Mouse (Mus musculus): ENCODE measurements around the gene Lrfn3. TPM values are rescaled to one million over a fixed set of nuclear protein-coding genes. Genes with fewer than 3 reads are reported as not detected.
A peak's percentile ranks its signal among the peaks of the same experiment; 100 is the strongest.

Gene Lrfn3
- polyA plus RNA-seq, 2 experiments: 0.79 to 1.4 TPM

- H3K4me3 ChIP-seq (ENCODE audit: insufficient read depth in 1 of 2, low read depth in 2 of 2, low read length in 2 of 2): no peak overlapping the region
Measured at GRCm38 (mm10) chr7:30334563-30334962, 28.0 kb downstream of the Lrfn3 start.

GRCm38 (mm10) chr7:30333436-30333835 lies 29.1 kb downstream of the Lrfn3 start:
- 42% methylated on average over 4 of the region's 4 CpGs for WGBS (ENCODE audit: insufficient replicate concordance)

More at GRCm38 (mm10) chr7:30334563-30334962, 28.0 kb downstream of the Lrfn3 start:
- ATAC-seq (ENCODE audit: insufficient read depth) (no peak), DNase-seq (ENCODE audit: low read depth in 3 of 3, low spot score in 3 of 3) (no peak)
- H3K36me3 ChIP-seq (replicated peaks; ENCODE audit: control insufficient read depth, insufficient read depth, low read depth): no peaks in the 10 kb centered on the region
- no peak overlapping the region for H3K27ac ChIP-seq
- H3K9ac ChIP-seq (replicated peaks): no peak overlapping the region
- WGBS (ENCODE audit: insufficient replicate concordance): 50% methylated on average over 5 of the region's 5 CpGs
- H3K4me1 ChIP-seq (replicated peaks; ENCODE audit: control insufficient read depth in 2 of 2, insufficient read depth in 2 of 2, low read length in 1 of 2): peaks cover 0 to 4% of the 10 kb centered on the region in 2 experiments; a peak in 1 of 4 replicates
- no peak for TF ChIP-seq CTCF (IDR thresholded peaks at IDR 0.05; ENCODE audit: low read depth)
- TF ChIP-seq EP300 (IDR thresholded peaks at IDR 0.05; ENCODE audit: low read depth): no peak
- H3K4me2 ChIP-seq (ENCODE audit: low read depth): no peak overlapping the region
- H3K27me3 ChIP-seq (ENCODE audit: control insufficient read depth, insufficient read depth, low read length): no peaks in the 10 kb centered on the region; the same call in 1 of the 2 replicates
- no peaks in the 10 kb centered on the region for H3K9me3 ChIP-seq (ENCODE audit: control insufficient read depth, low read length)

GRCm38 (mm10) chr7:30332622-30333259 lies 29.8 kb downstream of the Lrfn3 start:
- Histone ChIP-seq H3K9ac (replicated peaks) (no peak overlapping the region), H3K9me3 (ENCODE audit: control insufficient read depth, low read length) (no peaks in the 10 kb centered on the region), H3K27ac (no peak overlapping the region), H3K36me3 (replicated peaks; ENCODE audit: control insufficient read depth, insufficient read depth, low read depth) (no peaks in the 10 kb centered on the region), H3K4me2 (ENCODE audit: low read depth) (no peak overlapping the region), H3K27me3 (ENCODE audit: control insufficient read depth, insufficient read depth, low read length) (no peaks in the 10 kb centered on the region; the same call in 1 of the 2 replicates), H3K4me1 (replicated peaks; ENCODE audit: control insufficient read depth in 2 of 2, insufficient read depth in 2 of 2, low read length in 1 of 2) (peaks cover 0 to 4% of the 10 kb centered on the region in 2 experiments; a peak in 1 of 4 replicates), H3K4me3 (ENCODE audit: insufficient read depth in 1 of 2, low read depth in 2 of 2, low read length in 2 of 2) (no peak overlapping the region)
- 42% methylated on average over 18 of the region's 18 CpGs for WGBS (ENCODE audit: insufficient replicate concordance)
- no peak for ATAC-seq (ENCODE audit: insufficient read depth)
- no peak for TF ChIP-seq EP300 (IDR thresholded peaks at IDR 0.05; ENCODE audit: low read depth)
- TF ChIP-seq CTCF (IDR thresholded peaks at IDR 0.05; ENCODE audit: low read depth): no peak
- no peak for DNase-seq (ENCODE audit: low read depth in 3 of 3, low spot score in 3 of 3)

More at GRCm38 (mm10) chr7:30333436-30333835, 29.1 kb downstream of the Lrfn3 start:
- Histone ChIP-seq H3K9me3 (ENCODE audit: control insufficient read depth, low read length) (no peaks in the 10 kb centered on the region), H3K9ac (replicated peaks) (no peak overlapping the region), H3K36me3 (replicated peaks; ENCODE audit: control insufficient read depth, insufficient read depth, low read depth) (no peaks in the 10 kb centered on the region), H3K4me2 (ENCODE audit: low read depth) (no peak overlapping the region), H3K4me1 (replicated peaks; ENCODE audit: control insufficient read depth in 2 of 2, insufficient read depth in 2 of 2, low read length in 1 of 2) (peaks cover 0 to 4% of the 10 kb centered on the region in 2 experiments; a peak in 1 of 4 replicates), H3K27me3 (ENCODE audit: control insufficient read depth, insufficient read depth, low read length) (no peaks in the 10 kb centered on the region; the same call in 1 of the 2 replicates), H3K4me3 (ENCODE audit: insufficient read depth in 1 of 2, low read depth in 2 of 2, low read length in 2 of 2) (no peak overlapping the region), H3K27ac (no peak overlapping the region)
- TF ChIP-seq CTCF (IDR thresholded peaks at IDR 0.05; ENCODE audit: low read depth) (no peak), EP300 (IDR thresholded peaks at IDR 0.05; ENCODE audit: low read depth) (no peak)
- ATAC-seq (ENCODE audit: insufficient read depth) (no peak), DNase-seq (ENCODE audit: low read depth in 3 of 3, low spot score in 3 of 3) (no peak)

- TF ChIP-seq CTCF (IDR thresholded peaks at IDR 0.05; ENCODE audit: low read depth) (peak; percentile 87), EP300 (IDR thresholded peaks at IDR 0.05; ENCODE audit: low read depth) (no peak)
- ATAC-seq (ENCODE audit: insufficient read depth) (peak; percentile 69; the same call in 1 of the 2 replicates), DNase-seq (ENCODE audit: low read depth in 3 of 3, low spot score in 3 of 3) (peak; percentile 53 to 58 (median 55))
- H3K27ac ChIP-seq: no peak overlapping the region
- 8% methylated on average over 13 of the region's 13 CpGs for WGBS (ENCODE audit: insufficient replicate concordance)
- peaks cover 0 to 4% of the 10 kb centered on the region in 2 experiments; a peak in 1 of 4 replicates for H3K4me1 ChIP-seq (replicated peaks; ENCODE audit: control insufficient read depth in 2 of 2, insufficient read depth in 2 of 2, low read length in 1 of 2)
- H3K4me3 ChIP-seq (ENCODE audit: insufficient read depth in 1 of 2, low read depth in 2 of 2, low read length in 2 of 2): no peak overlapping the region
- no peaks in the 10 kb centered on the region for H3K9me3 ChIP-seq (ENCODE audit: control insufficient read depth, low read length)
- H3K36me3 ChIP-seq (replicated peaks; ENCODE audit: control insufficient read depth, insufficient read depth, low read depth): no peaks in the 10 kb centered on the region
- H3K27me3 ChIP-seq (ENCODE audit: control insufficient read depth, insufficient read depth, low read length): no peaks in the 10 kb centered on the region; the same call in 1 of the 2 replicates
- no peak overlapping the region for H3K9ac ChIP-seq (replicated peaks)
- H3K4me2 ChIP-seq (ENCODE audit: low read depth): no peak overlapping the region
Measured at GRCm38 (mm10) chr7:30331887-30332286, 30.7 kb downstream of the Lrfn3 start.

- H3K27ac ChIP-seq: no peak overlapping the region
- H3K36me3 ChIP-seq (replicated peaks; ENCODE audit: control insufficient read depth, insufficient read depth, low read depth): no peaks in the 10 kb centered on the region
- DNase-seq (ENCODE audit: low read depth in 3 of 3, low spot score in 3 of 3) (no peak), ATAC-seq (ENCODE audit: insufficient read depth) (no peak)
- peaks cover 0 to under 1% of the 10 kb centered on the region in 2 experiments; a peak in 1 of 4 replicates for H3K4me1 ChIP-seq (replicated peaks; ENCODE audit: control insufficient read depth in 2 of 2, insufficient read depth in 2 of 2, low read length in 1 of 2)
- no peak overlapping the region for H3K4me2 ChIP-seq (ENCODE audit: low read depth)
- no peaks in the 10 kb centered on the region for H3K9me3 ChIP-seq (ENCODE audit: control insufficient read depth, low read length)
- H3K27me3 ChIP-seq (ENCODE audit: control insufficient read depth, insufficient read depth, low read length): no peaks in the 10 kb centered on the region
- no peak overlapping the region for H3K4me3 ChIP-seq (ENCODE audit: insufficient read depth in 1 of 2, low read depth in 2 of 2, low read length in 2 of 2)
- WGBS (ENCODE audit: insufficient replicate concordance): 35% methylated on average over 10 of the region's 10 CpGs
- TF ChIP-seq EP300 (IDR thresholded peaks at IDR 0.05; ENCODE audit: low read depth): no peak
- no peak for TF ChIP-seq CTCF (IDR thresholded peaks at IDR 0.05; ENCODE audit: low read depth)
- no peak overlapping the region for H3K9ac ChIP-seq (replicated peaks)
Measured at GRCm38 (mm10) chr7:30328379-30328778, 34.2 kb downstream of the Lrfn3 start.

Measured in liver, embryonic 14.5 days (tissue).